ENCODE assay signal across 15 mouse cellular contexts in genomic region chr14:35561244-35561893, GRCm38 (mm10).
"Had no signal": no experiment of that assay in that cellular context is flagged by ENCODE, and none has a peak within 500 bp of the region (broad histone marks: within the 10 kb centered on the region; RNA-seq: fewer than 3 reads in every experiment).

No protein-coding gene starts in this region.

- ATAC-seq: liver, embryonic 12.5 days; midbrain, embryonic 16.5 days had no signal

- H3K9me3 ChIP-seq: limb, embryonic 15.5 days; liver, embryonic 12.5 days; neural tube, embryonic 13.5 days had no signal

- H3K4me3 ChIP-seq: limb, embryonic 15.5 days; liver, embryonic 12.5 days; neural tube, embryonic 13.5 days had no signal

- H3K36me3 ChIP-seq: limb, embryonic 15.5 days; liver, embryonic 12.5 days; neural tube, embryonic 13.5 days had no signal

- DNase-seq: kidney, adult 11 months; kidney, adult 9 months; kidney, postnatal 36 days; layer of hippocampus, adult 9-11 months; lung, embryonic 14.5 days; lung, postnatal 10 days; lung, postnatal 4 days; retina, postnatal 1 day; thymus, postnatal 4 days had no signal

- H3K9ac ChIP-seq: limb, embryonic 15.5 days; liver, embryonic 12.5 days; lung, embryonic 14.5 days; neural tube, embryonic 13.5 days had no signal

- H3K27ac ChIP-seq: kidney, postnatal 0 days; limb, embryonic 15.5 days; liver, embryonic 12.5 days; neural tube, embryonic 13.5 days had no signal

- H3K4me1 ChIP-seq: limb, embryonic 15.5 days; liver, embryonic 12.5 days; neural tube, embryonic 13.5 days had no signal

- H3K27me3 ChIP-seq: limb, embryonic 15.5 days; liver, embryonic 12.5 days; neural tube, embryonic 13.5 days had no signal

- H3K4me2 ChIP-seq: limb, embryonic 15.5 days; liver, embryonic 12.5 days; lung, embryonic 14.5 days; midbrain, embryonic 11.5 days; neural tube, embryonic 13.5 days had no signal
